Mouse (Mus musculus): Measurements from ENCODE around the gene Olfr106-ps.

Olfr106-ps gene

DNA sequence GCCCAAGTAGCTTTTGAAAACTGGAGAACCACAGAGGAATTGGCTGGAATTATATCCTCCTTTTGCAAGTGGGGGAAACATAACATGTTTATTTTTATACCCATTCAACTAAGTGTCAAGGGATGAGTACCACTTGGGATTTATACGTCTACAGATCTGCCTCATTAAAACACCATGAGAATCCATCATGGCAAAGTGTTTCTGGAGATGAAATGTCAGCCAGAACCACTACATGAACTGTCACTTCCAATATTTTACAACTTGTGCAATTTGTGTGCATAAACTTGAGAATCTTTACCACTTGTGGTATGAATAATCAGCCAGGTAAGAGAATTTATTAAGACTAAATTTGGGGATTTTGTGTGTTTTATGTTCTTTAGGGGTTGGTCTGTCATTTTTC, at the start of gene Olfr106-ps:
TSS of gene Olfr106-ps (plus strand) at position 301 of the 400 bp plus-strand sequence.
- no peak for DNase-seq (ENCODE audit: low spot score in 2 of 2)

DNA sequence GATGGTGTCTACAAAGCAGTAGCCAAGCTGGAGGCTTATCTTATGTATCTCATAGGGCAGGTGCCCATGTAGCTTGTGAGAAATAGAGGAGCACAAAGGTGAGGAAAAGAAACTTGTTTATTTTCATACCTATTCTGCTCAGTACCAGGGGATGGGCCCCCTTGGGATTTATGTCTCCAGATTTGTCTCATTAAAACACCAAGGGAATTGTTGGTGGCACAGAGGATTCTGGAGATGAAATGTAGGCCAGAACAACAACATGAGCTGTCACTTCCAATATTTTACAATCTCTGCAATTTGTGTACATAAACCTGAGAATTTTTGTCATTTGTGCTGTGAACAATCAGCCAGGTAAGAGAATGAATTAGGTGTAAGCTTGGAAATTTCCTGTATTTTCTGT, 30.9 kb upstream of the Olfr106-ps start, which contains the start of gene Olfr104-ps:
TSS of gene Olfr104-ps (plus strand) at position 301 of the 400 bp plus-strand sequence.
- DNase-seq (ENCODE audit: low spot score in 2 of 2) = no peak

DNA sequence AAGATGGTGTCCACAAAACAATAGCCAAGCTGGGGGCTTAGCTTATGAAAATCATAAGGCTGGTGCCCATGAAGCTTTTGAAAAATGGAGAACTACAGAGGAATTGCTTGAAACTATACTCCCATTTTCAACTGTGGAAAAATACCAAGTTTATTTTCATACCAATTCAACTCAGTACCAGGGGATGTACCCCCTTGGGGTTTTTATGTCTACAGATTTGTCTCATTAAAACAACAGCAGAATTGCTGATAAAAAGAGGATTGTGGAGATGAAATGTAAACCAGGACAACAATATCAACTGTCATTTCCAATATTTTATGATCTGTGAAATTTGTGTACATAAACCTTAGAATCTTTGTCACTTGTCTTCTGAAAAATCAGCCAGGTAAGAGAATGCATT, 11.5 kb upstream of the Olfr106-ps start, which contains the start of gene Olfr105-ps:
TSS of gene Olfr105-ps (plus strand) at position 301 of the 400 bp plus-strand sequence.
- no peak for DNase-seq (ENCODE audit: low spot score in 2 of 2)

DNA sequence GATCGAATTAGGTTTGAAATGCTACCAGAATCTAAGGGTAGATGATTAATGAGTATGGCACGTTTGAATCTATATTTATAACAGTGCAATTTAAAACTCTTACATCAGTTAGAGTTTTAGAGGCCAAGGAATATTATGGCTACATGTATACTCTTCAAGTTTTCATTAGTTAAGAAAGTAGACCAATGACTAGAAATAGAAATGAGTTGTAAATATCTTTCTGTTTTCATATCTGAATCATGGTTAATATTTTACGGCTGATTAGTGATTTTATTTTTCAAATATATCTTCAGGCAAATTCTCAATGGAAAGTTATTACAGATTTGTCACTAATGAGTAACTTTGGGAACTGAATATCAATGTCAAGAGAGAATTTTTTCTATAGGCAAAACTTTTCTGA, 8.7 kb downstream of the Olfr106-ps start, which contains the start of gene Olfr107:
TSS of gene Olfr107 (plus strand) at position 301 of the 400 bp plus-strand sequence.
- DNase-seq (ENCODE audit: low spot score in 2 of 2) = no peak

DNA sequence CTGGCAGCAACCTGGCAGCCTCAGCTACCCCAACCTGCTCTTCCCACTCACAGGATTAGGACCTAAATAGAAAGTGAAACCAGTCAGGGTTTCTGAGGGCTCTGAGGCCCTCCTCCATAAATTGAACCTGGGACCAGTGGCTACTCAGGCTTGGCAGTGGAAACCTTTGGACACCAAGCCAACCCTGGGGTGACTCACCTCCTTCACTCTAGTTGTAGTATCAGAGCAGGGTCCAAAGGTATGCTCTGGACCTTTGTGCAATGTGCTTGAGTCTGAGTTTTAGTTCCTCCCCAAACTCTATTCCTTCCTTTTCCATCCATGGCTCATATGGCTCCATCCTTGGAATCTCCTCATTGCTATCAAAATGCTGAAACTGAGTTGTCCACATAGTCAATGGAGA, 23.2 kb downstream of the Olfr106-ps start:
- no peak for DNase-seq (ENCODE audit: low spot score in 2 of 2)

DNA sequence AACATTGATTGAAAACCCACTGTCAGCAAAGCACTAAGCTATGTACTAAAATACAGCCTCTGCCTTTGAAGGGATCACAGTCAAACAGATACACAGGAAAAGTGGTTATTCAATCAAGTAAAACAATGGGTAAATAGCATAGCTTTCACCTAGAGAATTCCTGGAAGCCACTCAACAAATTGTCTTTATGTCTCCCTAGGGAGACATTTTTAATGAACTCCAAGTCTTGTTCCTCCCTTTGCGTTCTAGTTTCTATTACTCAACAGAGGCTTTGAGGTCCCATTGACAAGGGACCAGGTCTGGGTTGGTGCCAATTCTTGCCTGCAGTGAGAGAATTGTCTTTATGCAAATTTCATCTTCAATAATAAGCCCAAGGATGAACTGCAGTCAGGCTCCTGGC, 55.0 kb downstream of the Olfr106-ps start, which contains the start of gene Olfr108:
TSS of gene Olfr108 (plus strand) at position 301 of the 400 bp plus-strand sequence.
- DNase-seq (ENCODE audit: low spot score in 2 of 2) = no peak
